Mouse (Mus musculus) heart, embryonic 13.5 days (tissue): ENCODE results near the gene Apba2. TPM values are rescaled to one million over a fixed set of nuclear protein-coding genes. Genes with fewer than 3 reads are reported as not detected.

ENCODE experiments used
- ATAC-seq: fragments of 200-750 bp; cut with Nextera tagmentation; 2 replicates; pipeline ENCODE4 v1.8.0; 2017; ENCODE audit warnings: moderate TSS enrichment; ENCODE audit not compliant: insufficient number of reproducible peaks, low FRiP score, low TSS enrichment; ENCODE audit errors: extremely low read depth
- H3K27ac ChIP-seq: fragments of 300-500 bp; sonication (generic); replicated peaks from 2 replicates; pipeline ENCODE4 v1.5.1; 2015; ENCODE audit warnings: moderate library complexity, mild to moderate bottlenecking, inconsistent platforms
- H3K27me3 ChIP-seq: fragments of 300-500 bp; sonication (generic); replicated peaks from 2 replicates; pipeline ENCODE4 v1.6.1; 2015; ENCODE audit warnings: mild to moderate bottlenecking, inconsistent platforms
- H3K36me3 ChIP-seq: fragments of 300-500 bp; sonication (generic); 2 replicates; pipeline ENCODE4 v1.6.1; 2015; ENCODE audit warnings: mild to moderate bottlenecking, inconsistent platforms
- H3K4me1 ChIP-seq: fragments of 300-500 bp; sonication (generic); 2 replicates; pipeline ENCODE4 v1.6.1; 2015; ENCODE audit warnings: inconsistent platforms
- H3K4me2 ChIP-seq: fragments of 300-500 bp; sonication (generic); 2 replicates; pipeline ENCODE4 v1.6.1; 2015; ENCODE audit warnings: inconsistent platforms, mild to moderate bottlenecking, moderate library complexity
- H3K4me3 ChIP-seq: fragments of 300-500 bp; sonication (generic); 2 replicates; pipeline ENCODE4 v1.5.1; 2015; ENCODE audit warnings: moderate library complexity, mild to moderate bottlenecking, inconsistent platforms
- H3K9ac ChIP-seq: fragments of 300-500 bp; sonication (generic); 2 replicates; pipeline ENCODE4 v1.6.1; 2015; ENCODE audit warnings: inconsistent platforms, mild to moderate bottlenecking, moderate library complexity
- H3K9me3 ChIP-seq: fragments of 300-500 bp; sonication (generic); 2 replicates; pipeline ENCODE4 v1.6.1; 2016; ENCODE audit warnings: inconsistent platforms
- WGBS: fragments of 180-500 bp; shearing (Covaris S2); methylation state at CpG from one replicate; pipeline ENCODE4 v1.1.7; 2015; ENCODE audit warnings: mixed read lengths; 5-methylcytosine and 5-hydroxymethylcytosine counted together
- polyA plus RNA-seq: library from polyadenylated mRNA; unstranded; fragments of >200 nt; fragmentation: Nextera tagmentation; extraction: Ambion mirVana; gene quantifications from 2 replicates; pipeline ENCODE4 v1.2.1, GENCODE M21; 2015

Apba2 gene
- polyA plus RNA-seq, 1 experiment from 2014 or later, result 1.3 TPM

GRCm38 (mm10) chr7:64776708-64777489 is 275.4 kb downstream of the Apba2 start:
- H3K9ac ChIP-seq, result no peak overlapping the region
- no peaks in the 10 kb centered on the region for H3K4me1 ChIP-seq
- H3K4me3 ChIP-seq, result no peak overlapping the region
- WGBS, result 75% methylated on average over 13 of the region's 13 CpGs
- H3K36me3 ChIP-seq, result no peaks in the 10 kb centered on the region
- H3K27ac ChIP-seq, result no peak overlapping the region
- H3K27me3 ChIP-seq, result no peaks in the 10 kb centered on the region
- H3K4me2 ChIP-seq, result no peak overlapping the region
- ATAC-seq, result no peak
- H3K9me3 ChIP-seq, result no peaks in the 10 kb centered on the region

GRCm38 (mm10) chr7:64779501-64779900 is 278.0 kb downstream of the Apba2 start:
- H3K27ac ChIP-seq, result no peak overlapping the region
- H3K27me3 ChIP-seq, result no peaks in the 10 kb centered on the region
- H3K4me1 ChIP-seq, result no peaks in the 10 kb centered on the region
- no peaks in the 10 kb centered on the region for H3K36me3 ChIP-seq
- no peak overlapping the region for H3K4me2 ChIP-seq
- 61% methylated on average over 4 of the region's 4 CpGs for WGBS
- ATAC-seq, result no peak
- H3K4me3 ChIP-seq, result no peak overlapping the region
- no peaks in the 10 kb centered on the region for H3K9me3 ChIP-seq
- no peak overlapping the region for H3K9ac ChIP-seq

DNA sequence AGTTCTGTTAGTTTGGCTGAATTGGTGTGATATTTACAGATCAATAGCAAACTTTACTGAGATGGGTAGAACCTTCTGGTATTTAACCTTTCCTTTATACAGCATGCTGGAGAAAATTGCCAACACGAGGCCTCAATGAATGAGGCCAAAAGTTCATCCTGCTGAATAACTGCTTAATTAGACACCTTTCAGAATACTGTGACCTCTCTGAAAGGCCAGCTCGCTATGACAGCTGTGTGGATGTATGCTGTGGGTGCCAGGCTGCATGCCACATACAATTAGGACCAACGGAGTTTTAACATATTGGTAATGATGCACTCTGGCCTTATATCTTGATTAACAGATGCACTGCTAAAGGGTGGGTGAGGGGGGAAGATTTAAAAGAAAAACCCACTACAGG is 283.5 kb downstream of the Apba2 start:
- no peak overlapping the region for H3K27ac ChIP-seq
- H3K4me2 ChIP-seq, result no peak overlapping the region
- no peaks in the 10 kb centered on the region for H3K27me3 ChIP-seq
- 68% methylated on average over 3 of the region's 3 CpGs for WGBS
- H3K4me3 ChIP-seq, result no peak overlapping the region
- H3K9me3 ChIP-seq, result no peaks in the 10 kb centered on the region
- H3K9ac ChIP-seq, result no peak overlapping the region
- H3K36me3 ChIP-seq, result no peaks in the 10 kb centered on the region
- no peaks in the 10 kb centered on the region for H3K4me1 ChIP-seq
- ATAC-seq, result no peak

GRCm38 (mm10) chr7:64791145-64791544 is 289.6 kb downstream of the Apba2 start:
- WGBS, result 66% methylated on average over 9 of the region's 9 CpGs
- no peak overlapping the region for H3K9ac ChIP-seq
- H3K4me2 ChIP-seq, result no peak overlapping the region
- peaks cover 21% of the 10 kb centered on the region for H3K4me1 ChIP-seq
- no peak overlapping the region for H3K4me3 ChIP-seq
- 0 out of 2 replicates have a peak overlapping the region, but pooled peaks have one; percentile 12 for H3K27ac ChIP-seq
- H3K27me3 ChIP-seq, result no peaks in the 10 kb centered on the region
- H3K36me3 ChIP-seq, result no peaks in the 10 kb centered on the region
- H3K9me3 ChIP-seq, result no peaks in the 10 kb centered on the region
- ATAC-seq, result no peak

GRCm38 (mm10) chr7:64792031-64792430 is 290.5 kb downstream of the Apba2 start:
- WGBS, result 38% methylated on average over 8 of the region's 8 CpGs
- H3K27ac ChIP-seq, result no peak overlapping the region

GRCm38 (mm10) chr7:64795554-64795953 is 294.0 kb downstream of the Apba2 start:
- 60% methylated on average over 6 of the region's 6 CpGs for WGBS
- Histone ChIP-seq H3K36me3 (no peaks in the 10 kb centered on the region), H3K27me3 (no peaks in the 10 kb centered on the region), H3K4me3 (no peak overlapping the region), H3K4me1 (peaks cover 21% of the 10 kb centered on the region), H3K27ac (peak overlapping the region; percentile 63), H3K9ac (no peak overlapping the region), H3K9me3 (no peaks in the 10 kb centered on the region), H3K4me2 (no peak overlapping the region)
- no peak for ATAC-seq

More at GRCm38 (mm10) chr7:64792031-64792430, 290.5 kb downstream of the Apba2 start:
- Histone ChIP-seq H3K4me2 (peak overlapping the region; percentile 6; the same call in 1 of the 2 replicates), H3K36me3 (no peaks in the 10 kb centered on the region), H3K9ac (no peak overlapping the region), H3K4me3 (no peak overlapping the region), H3K4me1 (peaks cover 21% of the 10 kb centered on the region), H3K9me3 (no peaks in the 10 kb centered on the region), H3K27me3 (no peaks in the 10 kb centered on the region)
- ATAC-seq, result no peak

Other genes starting within 250 kb of the Apba2 start
- 4.8 and 5.0 TPM in 2 replicates for gene Mtmr10, start 214.1 kb upstream of the Apba2 start, polyA plus RNA-seq
- gene Fan1, start 127.6 kb upstream of the Apba2 start, polyA plus RNA-seq, result 4.5 and 4.7 TPM in 2 replicates
- 22.0 and 23.2 TPM in 2 replicates for gene Mphosph10, start 109.4 kb upstream of the Apba2 start, polyA plus RNA-seq
- 105 and 115 TPM in 2 replicates for gene Mcee, start 109.1 kb upstream of the Apba2 start, polyA plus RNA-seq